Mouse (Mus musculus) G1E (cell line): ENCODE measurements around the gene Tmem106c. TPM values are rescaled to one million over a fixed set of nuclear protein-coding genes. Genes with fewer than 3 reads are reported as not detected.

ENCODE experiments used
- ATAC-seq: 2 replicates; pipeline ENCODE4 v1.8.0; 2016; ENCODE audit warnings: mild to moderate bottlenecking; ENCODE audit not compliant: insufficient number of reproducible peaks, poor library complexity, low FRiP score, severe bottlenecking; ENCODE audit errors: extremely low read depth
- DNase-seq: peaks from one replicate; pipeline ENCODE4 v3.0.0; 2012; ENCODE audit warnings: low spot score
- H3K27me3 ChIP-seq: 2 replicates; pipeline ENCODE4 v1.6.1; 2012; ENCODE audit warnings: mild to moderate bottlenecking, low read length, inconsistent platforms; ENCODE audit not compliant: insufficient read depth
- H3K36me3 ChIP-seq: replicated peaks from 2 replicates; pipeline ENCODE3; 2012; ENCODE audit warnings: mild to moderate bottlenecking, inconsistent platforms
- H3K4me1 ChIP-seq: 2 replicates; pipeline ENCODE4 v1.6.1; 2012; ENCODE audit warnings: low read depth, low read length, inconsistent platforms, mixed read lengths; ENCODE audit not compliant: insufficient read depth
- H3K4me3 ChIP-seq: 2 replicates; pipeline ENCODE4 v1.5.1; 2012; ENCODE audit warnings: low read depth, mild to moderate bottlenecking, inconsistent platforms, low read length, moderate library complexity, mixed read lengths
- H3K9me3 ChIP-seq: replicated peaks from 2 replicates; pipeline ENCODE4 v1.6.1; 2012; ENCODE audit warnings: inconsistent platforms
- CTCF ChIP-seq: IDR thresholded peaks from 2 replicates; pipeline ENCODE4 v1.5.1; 2012; ENCODE audit warnings: low read depth, low read length, inconsistent platforms, mixed read lengths
- GATA1 ChIP-seq: IDR thresholded peaks from 2 replicates; pipeline ENCODE4 v1.6.1; 2012; ENCODE audit warnings: borderline replicate concordance, low read length, inconsistent platforms, mixed read lengths
- GATA2 ChIP-seq: IDR thresholded peaks from 2 replicates; pipeline ENCODE4 v1.6.1; 2012; ENCODE audit warnings: low read depth, low read length, inconsistent platforms, borderline replicate concordance
- POLR2AphosphoS5 ChIP-seq: IDR thresholded peaks from 2 replicates; pipeline ENCODE4 v1.6.1; 2012; ENCODE audit warnings: low read depth, low read length, inconsistent platforms; ENCODE audit not compliant: insufficient replicate concordance
- TAL1 ChIP-seq: conservative IDR thresholded peaks from 2 replicates; pipeline ENCODE4 v1.6.1; 2012; ENCODE audit warnings: low read depth, low read length, inconsistent platforms, mixed read lengths
- polyA plus RNA-seq: library from polyadenylated mRNA; stranded (reverse); fragments of >175 nt; gene quantifications from 2 replicates; pipeline ENCODE4 v1.2.3, GENCODE M21; 2012
- total RNA-seq, 2 experiments: library from RNA; stranded (forward) in 1 of 2; stranded (reverse) in 1 of 2; fragments of 200-1000 nt in 1 of 2; fragments of >200 nt in 1 of 2; fragmentation: Nextera tagmentation in 1 of 2; gene quantifications; 2 replicates each; pipeline ENCODE4 v1.2.3; 2014 to 2017

The Tmem106c gene
- total and polyA plus RNA-seq, 3 experiments, result 18.6 to 54.3 (median 19.2) TPM

DNA sequence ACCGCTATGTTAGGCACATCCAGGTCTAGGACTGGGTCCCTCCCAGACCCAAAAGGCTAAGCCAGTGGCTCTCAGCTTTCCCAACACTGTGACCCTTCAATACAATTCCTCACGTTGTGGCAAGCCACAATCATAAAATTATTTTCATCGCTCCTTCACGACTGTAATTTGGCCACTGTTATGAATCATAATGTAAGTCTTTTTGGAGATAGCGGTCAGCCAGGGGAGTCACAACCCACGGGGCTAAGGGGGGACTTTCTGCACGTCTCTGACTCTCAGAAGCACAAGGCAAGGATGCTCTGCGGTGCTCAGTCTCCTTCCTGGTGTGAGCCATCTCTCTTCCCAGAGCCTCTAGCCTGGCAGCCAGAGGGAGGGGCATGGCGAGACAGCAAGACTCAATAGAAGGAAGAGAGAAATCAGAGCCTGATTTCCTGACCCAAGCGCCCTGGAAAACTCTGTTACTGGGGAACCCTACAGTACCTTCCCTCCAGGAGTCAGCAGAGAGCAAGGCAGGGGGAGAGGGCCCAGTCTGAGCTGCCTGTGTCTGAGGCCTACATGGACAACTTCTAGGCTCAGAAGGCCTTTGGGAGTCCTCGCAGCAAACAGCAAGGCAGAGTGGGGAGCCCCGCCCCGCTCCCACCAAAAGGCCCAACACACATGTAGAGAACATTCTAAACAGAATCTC is 28.2 kb downstream of the Tmem106c start:
- ATAC-seq (no peak), DNase-seq (no peak)
- Histone ChIP-seq H3K4me1 (no peaks in the 10 kb centered on the region), H3K4me3 (no peak overlapping the region), H3K27me3 (peaks cover 34% of the 10 kb centered on the region), H3K9me3 (no peaks in the 10 kb centered on the region), H3K36me3 (no peaks in the 10 kb centered on the region)
- TF ChIP-seq GATA1 (no peak), GATA2 (no peak), POLR2AphosphoS5 (no peak), CTCF (no peak), TAL1 (no peak)

DNA sequence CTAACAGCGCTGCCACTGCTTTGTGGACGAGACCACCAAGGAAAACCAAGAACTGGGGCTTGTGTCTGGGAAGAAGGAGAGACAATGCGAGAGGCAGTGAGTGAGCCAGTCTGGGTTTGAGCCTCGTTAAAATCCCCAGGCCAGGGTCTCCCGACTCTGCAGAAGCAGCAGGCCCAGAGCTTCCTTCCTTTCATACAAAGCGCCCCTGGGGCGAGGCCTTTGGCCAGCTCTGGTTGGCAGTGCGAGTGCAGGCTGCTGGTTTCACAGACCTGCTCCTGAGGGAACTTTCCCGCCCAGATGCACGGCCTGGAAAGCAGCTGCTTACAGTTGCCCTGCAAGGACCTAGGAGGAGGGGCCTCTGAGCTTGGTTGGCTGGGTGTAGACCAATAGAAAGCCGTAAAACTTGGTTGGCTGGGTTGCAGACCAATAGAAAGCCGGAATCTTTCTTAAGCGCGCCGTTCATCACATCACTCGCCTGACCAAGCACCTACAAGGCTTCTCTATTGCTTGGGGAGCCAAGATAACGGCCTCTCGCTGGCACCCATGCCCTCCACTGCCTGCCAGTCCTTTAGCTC is 28.8 kb downstream of the Tmem106c start:
- DNase-seq, result no peak
- Histone ChIP-seq H3K4me1 (no peaks in the 10 kb centered on the region), H3K27me3 (peaks cover 28% of the 10 kb centered on the region), H3K36me3 (no peaks in the 10 kb centered on the region), H3K9me3 (no peaks in the 10 kb centered on the region), H3K4me3 (no peak overlapping the region)
- peak; percentile 91 for ATAC-seq
- no peak for TF ChIP-seq TAL1
- TF ChIP-seq GATA2, result no peak
- TF ChIP-seq CTCF, result no peak
- TF ChIP-seq GATA1, result no peak
- TF ChIP-seq POLR2AphosphoS5, result no peak

DNA sequence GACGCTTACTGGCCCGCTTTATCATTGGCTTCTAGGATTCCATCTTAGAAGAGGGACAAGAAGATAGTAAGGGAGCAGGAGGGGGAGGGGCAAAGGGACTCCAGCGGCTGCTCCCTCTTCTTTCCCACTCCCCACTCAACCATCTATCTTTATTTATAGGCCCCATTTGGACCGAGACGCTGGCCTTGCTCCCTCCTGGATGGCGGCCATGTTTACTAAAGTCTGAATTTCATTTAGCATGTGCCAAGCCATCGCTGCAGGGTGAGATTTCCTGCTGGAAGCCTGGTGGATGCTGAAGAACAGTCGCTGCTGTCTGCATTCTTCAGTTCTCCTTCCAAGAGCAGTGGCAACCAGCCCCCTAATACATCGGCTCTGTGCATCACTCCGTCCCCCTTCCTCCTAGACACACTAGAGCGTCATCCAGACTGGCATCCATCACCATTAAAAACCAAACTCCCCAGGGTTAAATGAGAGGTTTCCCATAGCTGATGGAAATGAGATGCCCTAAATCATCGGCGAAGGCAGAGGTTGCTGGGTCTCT is 32.8 kb downstream of the Tmem106c start:
- ATAC-seq, result no peak
- TF ChIP-seq POLR2AphosphoS5 (no peak), TAL1 (no peak), CTCF (no peak), GATA1 (no peak), GATA2 (no peak)
- Histone ChIP-seq H3K9me3 (no peaks in the 10 kb centered on the region), H3K27me3 (peaks cover 28% of the 10 kb centered on the region; the same call in 1 of the 2 replicates), H3K4me3 (no peak overlapping the region), H3K36me3 (no peaks in the 10 kb centered on the region), H3K4me1 (no peaks in the 10 kb centered on the region)
- DNase-seq, result no peak

DNA sequence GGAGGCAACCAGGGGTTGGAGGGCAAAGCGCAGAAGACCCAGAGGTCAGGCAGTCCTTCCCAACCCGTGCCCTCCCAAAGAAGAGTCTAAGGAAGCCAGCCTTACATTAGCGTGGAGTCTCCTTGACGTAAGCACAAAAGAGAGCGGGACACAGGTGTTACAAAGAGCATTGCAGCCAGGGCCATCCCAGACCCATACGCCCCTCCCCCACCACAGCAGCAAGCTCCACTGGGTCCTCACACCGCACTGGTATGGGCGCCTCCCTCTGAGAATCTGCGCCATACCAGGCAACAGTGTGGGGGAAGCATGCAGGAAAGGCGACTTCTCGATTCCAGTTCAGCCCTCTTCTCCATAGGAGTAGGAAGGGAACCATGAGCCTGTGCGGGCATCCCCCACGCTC is 35.5 kb downstream of the Tmem106c start:
- Histone ChIP-seq H3K27me3 (peaks cover 46% of the 10 kb centered on the region), H3K4me3 (no peak overlapping the region), H3K36me3 (no peaks in the 10 kb centered on the region), H3K9me3 (no peaks in the 10 kb centered on the region), H3K4me1 (no peaks in the 10 kb centered on the region)
- TF ChIP-seq TAL1 (no peak), GATA1 (no peak), CTCF (no peak), POLR2AphosphoS5 (no peak)
- ATAC-seq (no peak), DNase-seq (no peak)

DNA sequence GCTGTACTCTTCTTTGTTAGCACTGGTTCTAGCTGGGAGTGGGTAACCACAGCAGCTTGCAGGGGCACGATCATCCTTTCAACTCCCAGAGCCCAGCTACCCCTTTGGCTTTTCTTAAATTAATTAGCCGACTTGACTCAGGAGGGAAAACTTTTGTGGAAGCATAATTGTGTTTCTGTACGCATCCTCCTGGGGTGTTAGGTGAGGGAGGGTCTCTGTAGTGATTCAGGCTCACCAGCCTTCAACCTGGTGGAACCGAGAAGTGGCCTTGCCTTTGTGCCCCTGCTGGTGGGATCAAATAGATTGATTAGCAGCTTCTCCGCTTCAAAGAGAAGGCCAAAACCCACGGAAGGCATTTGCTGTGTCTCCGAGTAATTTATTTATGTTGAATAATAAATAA is 36.0 kb downstream of the Tmem106c start:
- H3K9me3 ChIP-seq, result no peaks in the 10 kb centered on the region
- ATAC-seq (no peak), DNase-seq (no peak)
- peaks cover 48% of the 10 kb centered on the region for H3K27me3 ChIP-seq
- H3K36me3 ChIP-seq, result no peaks in the 10 kb centered on the region
- no peaks in the 10 kb centered on the region for H3K4me1 ChIP-seq
- TF ChIP-seq TAL1 (no peak), POLR2AphosphoS5 (no peak), GATA1 (no peak), GATA2 (no peak), CTCF (no peak)
- H3K4me3 ChIP-seq, result no peak overlapping the region

DNA sequence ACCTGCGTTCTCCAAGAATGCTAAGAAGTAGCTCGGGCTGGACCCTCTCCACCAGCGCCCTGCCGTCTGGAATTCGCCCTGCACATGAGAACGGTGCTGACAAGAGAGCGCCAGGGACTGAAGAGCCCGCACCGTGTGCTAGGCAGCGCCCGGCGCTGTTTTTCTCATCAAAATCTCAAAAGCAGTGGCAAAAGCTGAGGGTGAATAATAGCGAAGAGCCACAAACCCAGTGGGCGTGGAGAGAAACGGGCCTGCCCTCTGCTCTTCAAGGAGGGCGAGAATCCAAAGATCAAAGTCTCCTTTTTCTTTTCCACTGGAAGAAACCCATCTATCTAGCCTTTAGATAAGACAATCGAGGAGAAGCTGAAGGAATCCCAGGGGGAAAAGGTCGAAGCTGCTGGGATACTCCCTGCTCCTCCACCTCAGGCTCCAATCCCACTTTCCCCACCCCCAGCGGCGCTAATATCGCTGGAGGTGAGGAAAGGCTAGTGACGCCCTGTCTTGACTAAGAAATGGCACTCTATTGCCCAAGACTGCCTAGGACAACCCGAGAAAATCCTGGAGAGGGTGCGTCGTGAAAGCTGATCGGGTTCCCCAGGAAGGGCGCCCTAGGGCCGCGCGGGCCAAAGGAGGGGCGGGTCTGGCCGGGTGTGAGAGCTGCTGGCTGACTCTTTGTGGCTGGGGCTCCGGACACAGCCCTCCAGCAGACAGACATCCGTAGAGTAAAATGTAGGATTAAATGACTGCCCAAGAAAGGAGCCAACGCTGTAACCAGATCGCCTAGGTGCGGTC is 37.5 kb downstream of the Tmem106c start:
- ATAC-seq, result no peak
- Histone ChIP-seq H3K4me3 (no peak overlapping the region), H3K9me3 (no peaks in the 10 kb centered on the region), H3K36me3 (no peaks in the 10 kb centered on the region), H3K4me1 (no peaks in the 10 kb centered on the region), H3K27me3 (peaks cover 57% of the 10 kb centered on the region)
- TF ChIP-seq GATA1, result no peak
- no peak for TF ChIP-seq TAL1
- no peak for TF ChIP-seq CTCF
- TF ChIP-seq POLR2AphosphoS5, result no peak
- TF ChIP-seq GATA2, result no peak
- no peak for DNase-seq
